Mouse (Mus musculus): ENCODE measurements around the gene Ppp1r13b.

DNA sequence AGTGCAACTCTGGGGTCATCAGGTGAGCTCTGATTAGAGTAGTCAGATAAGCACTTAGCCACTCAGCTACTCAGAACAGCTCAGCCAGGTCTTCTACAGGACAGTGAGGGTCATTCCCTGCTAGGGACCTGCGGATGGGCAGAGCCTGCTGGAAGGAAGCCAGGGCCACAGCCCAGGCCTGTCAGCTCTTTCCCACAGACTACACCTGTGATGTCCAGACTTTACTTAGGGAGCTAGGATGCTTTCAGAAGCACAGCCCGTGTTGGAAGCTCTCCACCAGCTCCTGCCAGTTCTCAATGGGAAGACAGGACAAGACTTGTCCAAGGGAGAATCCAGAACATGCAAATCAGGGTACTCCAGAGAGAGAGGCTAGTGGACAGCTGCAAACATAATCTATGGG is 26.1 kb upstream of the Ppp1r13b start:
- TF ChIP-seq CTCF (IDR thresholded peaks at IDR 0.05) (no peak), EP300 (IDR thresholded peaks at IDR 0.05) (no peak)

Measured in lung, postnatal 0 days (tissue).